In the genomic region with DNA sequence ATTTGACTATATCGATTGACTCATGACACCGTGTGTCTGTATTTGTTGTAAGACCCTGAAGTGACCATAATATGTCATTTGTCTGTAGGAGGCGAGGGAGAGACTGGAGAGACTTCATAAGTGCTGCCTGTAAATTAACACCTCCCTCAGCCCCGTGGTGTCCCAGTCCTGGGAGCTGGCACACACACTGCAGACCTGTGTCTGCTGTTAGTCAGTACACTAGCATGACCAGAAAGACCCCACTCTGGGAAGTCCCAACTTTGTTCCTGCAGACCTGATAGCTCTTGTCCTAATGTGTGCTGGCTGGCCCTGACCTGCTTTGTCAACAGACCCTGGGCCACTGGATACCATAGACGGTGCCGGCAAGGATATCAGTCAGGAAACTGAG, we compare ENCODE assay signal across 8 mouse cellular contexts. TPM values are rescaled to one million over a fixed set of nuclear protein-coding genes. Genes with fewer than 3 reads are reported as not detected.
DNase-seq lines count a peak whose midpoint lies in the region; ATAC-seq and TF ChIP-seq lines count a peak whose summit lies in the region.

No protein-coding gene starts in this region.

- ATAC-seq in heart, embryonic 13.5 days (ENCODE audit: extremely low read depth, insufficient number of reproducible peaks, low FRiP score, low TSS enrichment), result no peak
- ATAC-seq in hindbrain, embryonic 16.5 days, result no peak
- ATAC-seq in midbrain, postnatal 0 days (ENCODE audit: low FRiP score), result no peak

- H3K9me3 ChIP-seq in heart, embryonic 13.5 days, result no peaks in the 10 kb centered on the region
- H3K9me3 ChIP-seq in embryonic facial prominence, embryonic 10.5 days, result no peaks in the 10 kb centered on the region
- H3K9me3 ChIP-seq in hindbrain, embryonic 16.5 days (ENCODE audit: control insufficient read depth, low read length), result no peaks in the 10 kb centered on the region
- no peaks in the 10 kb centered on the region for H3K9me3 ChIP-seq in midbrain, postnatal 0 days (ENCODE audit: low read length)

- peak overlapping the region; percentile 96 for H3K9ac ChIP-seq in heart, embryonic 13.5 days
- H3K9ac ChIP-seq in hindbrain, embryonic 16.5 days (ENCODE audit: low read depth, low read length), result peak overlapping the region; percentile 19; the same call in 1 of the 2 replicates
- H3K9ac ChIP-seq in midbrain, postnatal 0 days (replicated peaks; ENCODE audit: low read length, poor library complexity, severe bottlenecking), result no peak overlapping the region

- H3K27ac ChIP-seq in heart, embryonic 13.5 days (replicated peaks), result peak overlapping the region; percentile 71
- no peak overlapping the region for H3K27ac ChIP-seq in embryonic facial prominence, embryonic 10.5 days (replicated peaks)
- H3K27ac ChIP-seq in hindbrain, embryonic 16.5 days (ENCODE audit: low read depth, low read length), result no peak overlapping the region
- H3K27ac ChIP-seq in midbrain, postnatal 0 days (ENCODE audit: low read depth, low read length), result no peak overlapping the region

- H3K4me3 ChIP-seq in heart, embryonic 13.5 days, result peak overlapping the region; percentile 88
- H3K4me3 ChIP-seq in embryonic facial prominence, embryonic 10.5 days, result peak overlapping the region; percentile 94; the same call in 1 of the 2 replicates
- peak overlapping the region; percentile 84 for H3K4me3 ChIP-seq in hindbrain, embryonic 16.5 days (ENCODE audit: low read length)
- H3K4me3 ChIP-seq in midbrain, postnatal 0 days (ENCODE audit: low read depth, low read length), result peak overlapping the region; percentile 91

- peaks cover 68% of the 10 kb centered on the region for H3K4me1 ChIP-seq in heart, embryonic 13.5 days
- H3K4me1 ChIP-seq in embryonic facial prominence, embryonic 10.5 days, result peaks cover 64% of the 10 kb centered on the region
- peaks cover 37% of the 10 kb centered on the region for H3K4me1 ChIP-seq in hindbrain, embryonic 16.5 days (ENCODE audit: control insufficient read depth, insufficient read depth, low read depth, low read length)
- peaks cover 44% of the 10 kb centered on the region for H3K4me1 ChIP-seq in midbrain, postnatal 0 days (ENCODE audit: insufficient read depth, low read length)

- H3K36me3 ChIP-seq in heart, embryonic 13.5 days, result peaks cover 3% of the 10 kb centered on the region; the same call in 1 of the 2 replicates
- peaks cover 18% of the 10 kb centered on the region for H3K36me3 ChIP-seq in embryonic facial prominence, embryonic 10.5 days (replicated peaks)
- H3K36me3 ChIP-seq in hindbrain, embryonic 16.5 days (ENCODE audit: control insufficient read depth, insufficient read depth, low read length), result no peaks in the 10 kb centered on the region
- H3K36me3 ChIP-seq in midbrain, postnatal 0 days (ENCODE audit: insufficient read depth, low read length), result no peaks in the 10 kb centered on the region

- peak overlapping the region; percentile 89 for H3K4me2 ChIP-seq in heart, embryonic 13.5 days
- peak overlapping the region; percentile 58 for H3K4me2 ChIP-seq in hindbrain, embryonic 16.5 days (ENCODE audit: low read length)
- peak overlapping the region; percentile 80 for H3K4me2 ChIP-seq in midbrain, postnatal 0 days (ENCODE audit: low read depth, low read length, poor library complexity, severe bottlenecking)

- no peak for TF ChIP-seq CTCF in midbrain, postnatal 0 days (IDR thresholded peaks at IDR 0.05)

- WGBS in heart, embryonic 13.5 days, result 39% methylated on average over 6 of the region's 6 CpGs
- WGBS in embryonic facial prominence, embryonic 10.5 days, result 76% methylated on average over 6 of the region's 6 CpGs
- 63% methylated on average over 6 of the region's 6 CpGs for WGBS in hindbrain, embryonic 16.5 days
- 77% methylated on average over 6 of the region's 6 CpGs for WGBS in midbrain, postnatal 0 days

- H3K27me3 ChIP-seq in heart, embryonic 13.5 days (replicated peaks), result no peaks in the 10 kb centered on the region
- no peaks in the 10 kb centered on the region for H3K27me3 ChIP-seq in embryonic facial prominence, embryonic 10.5 days (replicated peaks; ENCODE audit: low read depth, poor library complexity, severe bottlenecking)
- no peaks in the 10 kb centered on the region for H3K27me3 ChIP-seq in hindbrain, embryonic 16.5 days (replicated peaks; ENCODE audit: control insufficient read depth, insufficient read depth, low read length)
- H3K27me3 ChIP-seq in midbrain, postnatal 0 days (ENCODE audit: insufficient read depth, low read length), result no peaks in the 10 kb centered on the region

- no peak for DNase-seq in heart, adult 8-10 months (ENCODE audit: low spot score)
- DNase-seq in embryonic facial prominence, embryonic 10.5 days (ENCODE audit: low spot score), result no peak
- DNase-seq in midbrain, postnatal 0 days (ENCODE audit: low spot score), result no peak
- DNase-seq in thymus, postnatal 0 days (ENCODE audit: low spot score), result no peak
- no peak for DNase-seq in left cerebral cortex, adult 11 months (ENCODE audit: low spot score)
- no peak for DNase-seq in left cerebral cortex, adult 9 months (ENCODE audit: low spot score in 2 of 2)

RNA-seq across cellular contexts. Expression of a gene that starts 2.8 kb away (rescaled TPM):
- 6.1 and 6.3 TPM in 2 replicates for polyA plus RNA-seq in heart, embryonic 13.5 days (2015; fragmentation: Nextera tagmentation; extraction: Ambion mirVana)
- total RNA-seq in heart, adult 8-10 months (2022), result 10 to 100 TPM; 16.0 to 21.9 (median 16.5) TPM
- 8.6 and 9.0 TPM in 2 replicates for polyA plus RNA-seq in embryonic facial prominence, embryonic 10.5 days (2016; fragmentation: Nextera tagmentation; extraction: Ambion mirVana)
- 9.8 and 9.9 TPM in 2 replicates for polyA plus RNA-seq in hindbrain, embryonic 16.5 days (2015; fragmentation: Nextera tagmentation; extraction: Ambion mirVana)
- 29.5 and 34.9 TPM in 2 replicates for total RNA-seq in midbrain, postnatal 0 days (2014; rRNA removed)
- 11.8 and 12.8 TPM in 2 replicates for polyA plus RNA-seq in midbrain, postnatal 0 days (2015; fragmentation: Nextera tagmentation; extraction: Ambion mirVana)
- polyA plus RNA-seq in thymus, postnatal 0 days (2015; fragmentation: Nextera tagmentation; extraction: Ambion mirVana), result 5.2 and 6.2 TPM in 2 replicates

RNA-seq across cellular contexts. Expression of a gene that starts 19.0 kb away (rescaled TPM):
- 11.3 and 11.9 TPM in 2 replicates for polyA plus RNA-seq in heart, embryonic 13.5 days (2015; fragmentation: Nextera tagmentation; extraction: Ambion mirVana)
- 10 to 100 TPM; 77.3 to 94.3 (median 79.2) TPM for total RNA-seq in heart, adult 8-10 months (2022)
- 17.2 and 17.7 TPM in 2 replicates for polyA plus RNA-seq in embryonic facial prominence, embryonic 10.5 days (2016; fragmentation: Nextera tagmentation; extraction: Ambion mirVana)
- 18.8 and 21.3 TPM in 2 replicates for polyA plus RNA-seq in hindbrain, embryonic 16.5 days (2015; fragmentation: Nextera tagmentation; extraction: Ambion mirVana)
- total RNA-seq in midbrain, postnatal 0 days (2014; rRNA removed), result 43.0 and 54.8 TPM in 2 replicates
- 14.4 and 15.6 TPM in 2 replicates for polyA plus RNA-seq in midbrain, postnatal 0 days (2015; fragmentation: Nextera tagmentation; extraction: Ambion mirVana)
- 13.6 and 14.2 TPM in 2 replicates for polyA plus RNA-seq in thymus, postnatal 0 days (2015; fragmentation: Nextera tagmentation; extraction: Ambion mirVana)
